Mouse (Mus musculus) spleen, adult 2 months (tissue): Measurements from ENCODE around the gene Tgif2.

ENCODE experiments used
- CTCF ChIP-seq: fragments of 200-500 bp; IDR thresholded peaks from 2 replicates; pipeline ENCODE4 v1.5.1; 2011; ENCODE audit warnings: mild to moderate bottlenecking, inconsistent platforms; ENCODE audit not compliant: insufficient read depth, insufficient read length, insufficient replicate concordance; ENCODE audit errors: extremely low read depth
- POLR2A ChIP-seq: fragments of 200-500 bp; IDR thresholded peaks from 2 replicates; pipeline ENCODE4 v1.6.1; 2011; ENCODE audit warnings: low read depth, low read length, inconsistent platforms

DNA sequence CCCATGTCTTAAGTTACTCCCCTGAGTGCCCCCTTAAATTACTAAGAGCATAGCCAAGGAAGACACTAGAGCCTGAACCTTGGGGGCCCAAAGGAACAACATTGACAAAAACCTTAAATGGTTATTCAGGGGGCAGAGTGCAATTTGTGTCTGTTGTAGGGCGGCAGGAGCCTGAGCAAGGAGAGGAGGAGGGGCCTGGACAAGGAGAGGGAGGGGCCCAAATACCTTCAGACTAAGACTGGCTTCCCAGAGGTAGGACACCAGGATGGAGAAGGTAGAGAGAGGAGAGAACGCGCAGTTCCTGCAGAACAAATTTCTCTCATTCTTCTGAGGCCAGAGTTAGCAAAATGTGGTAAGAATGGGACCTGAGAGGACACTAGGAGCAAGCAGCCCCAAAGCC, 24.4 kb upstream of the Tgif2 start:
- TF ChIP-seq CTCF (no peak), POLR2A (no peak)
